Mouse (Mus musculus): ENCODE data around the gene Chrm3. TPM values are rescaled to one million over a fixed set of nuclear protein-coding genes. Genes with fewer than 3 reads are reported as not detected.

The Chrm3 gene
- polyA plus RNA-seq, 1 experiment from 2014 or later, result 0.53 TPM

DNA sequence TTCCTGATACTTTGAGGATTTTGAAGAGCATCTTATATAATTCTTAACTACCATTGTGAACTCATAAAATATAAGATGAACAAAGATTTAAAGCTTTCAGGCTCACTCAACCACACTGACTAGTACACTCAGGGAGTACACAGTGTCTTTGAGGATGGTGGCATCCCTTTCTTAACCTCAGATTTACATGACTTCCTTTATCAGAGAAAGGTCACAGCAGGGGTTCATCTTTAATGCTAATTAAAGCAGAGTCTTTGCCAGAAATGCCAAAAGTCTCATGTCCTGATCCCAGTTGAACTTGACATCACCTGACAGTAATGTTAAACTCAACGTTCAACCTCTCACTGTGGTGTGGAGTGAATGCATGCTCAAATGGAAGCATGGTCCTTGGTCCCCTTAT, 301.7 kb downstream of the Chrm3 start:
- no peak for ATAC-seq (replicated peaks; ENCODE audit: insufficient number of reproducible peaks, low FRiP score, low TSS enrichment, low read depth)
- H3K4me3 ChIP-seq (ENCODE audit: low read depth, low read length), result no peak overlapping the region

DNA sequence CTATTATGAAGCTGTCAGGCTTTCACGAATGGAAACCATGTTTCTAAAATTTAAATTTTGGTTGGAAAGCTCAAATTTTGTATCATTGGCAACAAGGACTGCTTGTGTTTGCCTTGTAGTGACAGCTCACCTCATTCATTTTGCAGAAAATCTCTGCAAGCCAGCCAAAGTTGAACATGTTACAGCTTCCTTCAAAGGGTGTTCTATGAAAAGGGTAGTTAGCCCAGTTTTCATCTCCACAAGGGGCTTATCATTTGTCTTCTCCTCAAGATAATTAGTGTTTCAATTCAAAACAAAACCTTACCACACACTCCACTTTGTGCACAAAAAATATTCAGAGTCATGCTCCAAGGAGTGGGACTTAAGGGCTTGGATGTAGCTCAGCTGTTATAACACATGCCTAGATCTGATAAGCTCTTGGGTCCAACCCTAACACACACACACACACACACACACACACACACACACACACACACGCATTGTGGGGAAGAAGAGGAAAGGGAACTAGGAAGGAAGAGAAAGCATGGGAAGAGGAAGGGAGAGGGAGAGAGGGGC, 302.9 kb downstream of the Chrm3 start:
- H3K27ac ChIP-seq (replicated peaks; ENCODE audit: low read depth, low read length), result no peak overlapping the region
- no peaks in the 10 kb centered on the region for H3K27me3 ChIP-seq (ENCODE audit: control insufficient read depth, insufficient read depth, low read length)
- DNase-seq (ENCODE audit: low spot score) (no peak), ATAC-seq (replicated peaks; ENCODE audit: insufficient number of reproducible peaks, low FRiP score, low TSS enrichment, low read depth) (no peak)
- no peak overlapping the region for H3K4me2 ChIP-seq (ENCODE audit: low read depth, low read length)
- no peaks in the 10 kb centered on the region for H3K4me1 ChIP-seq (ENCODE audit: control insufficient read depth, insufficient read depth, low read length)
- H3K36me3 ChIP-seq (replicated peaks; ENCODE audit: control insufficient read depth, insufficient read depth, low read depth, low read length), result no peaks in the 10 kb centered on the region
- no peak overlapping the region for H3K9ac ChIP-seq (replicated peaks; ENCODE audit: low read length)
- H3K4me3 ChIP-seq (ENCODE audit: low read depth, low read length), result no peak overlapping the region
- 80% methylated on average over 2 of the region's 2 CpGs for WGBS
- no peaks in the 10 kb centered on the region for H3K9me3 ChIP-seq (replicated peaks; ENCODE audit: control insufficient read depth, low read length)

More for the DNA sequence above, 301.7 kb downstream of the Chrm3 start:
- Histone ChIP-seq H3K9ac (replicated peaks; ENCODE audit: low read length) (no peak overlapping the region), H3K27me3 (ENCODE audit: control insufficient read depth, insufficient read depth, low read length) (no peaks in the 10 kb centered on the region), H3K36me3 (replicated peaks; ENCODE audit: control insufficient read depth, insufficient read depth, low read depth, low read length) (no peaks in the 10 kb centered on the region), H3K4me1 (ENCODE audit: control insufficient read depth, insufficient read depth, low read length) (no peaks in the 10 kb centered on the region), H3K9me3 (replicated peaks; ENCODE audit: control insufficient read depth, low read length) (no peaks in the 10 kb centered on the region), H3K4me2 (ENCODE audit: low read depth, low read length) (no peak overlapping the region), H3K27ac (replicated peaks; ENCODE audit: low read depth, low read length) (no peak overlapping the region)
- 53% methylated on average over 1 of the region's 1 CpGs for WGBS
- DNase-seq (ENCODE audit: low spot score), result no peak

- no peak overlapping the region for H3K4me2 ChIP-seq (ENCODE audit: low read depth, low read length)
- no peaks in the 10 kb centered on the region for H3K36me3 ChIP-seq (replicated peaks; ENCODE audit: control insufficient read depth, insufficient read depth, low read depth, low read length)
- H3K4me3 ChIP-seq (ENCODE audit: low read depth, low read length), result no peak overlapping the region
- no peaks in the 10 kb centered on the region for H3K9me3 ChIP-seq (replicated peaks; ENCODE audit: control insufficient read depth, low read length)
- ATAC-seq (replicated peaks; ENCODE audit: insufficient number of reproducible peaks, low FRiP score, low TSS enrichment, low read depth) (no peak), DNase-seq (ENCODE audit: low spot score) (no peak)
- no peak overlapping the region for H3K9ac ChIP-seq (replicated peaks; ENCODE audit: low read length)
- H3K4me1 ChIP-seq (ENCODE audit: control insufficient read depth, insufficient read depth, low read length), result no peaks in the 10 kb centered on the region
- H3K27me3 ChIP-seq (ENCODE audit: control insufficient read depth, insufficient read depth, low read length), result no peaks in the 10 kb centered on the region
- no peak overlapping the region for H3K27ac ChIP-seq (replicated peaks; ENCODE audit: low read depth, low read length)
Observed at GRCm38 (mm10) chr13:10054086-10054485, 306.6 kb downstream of the Chrm3 start.

DNA sequence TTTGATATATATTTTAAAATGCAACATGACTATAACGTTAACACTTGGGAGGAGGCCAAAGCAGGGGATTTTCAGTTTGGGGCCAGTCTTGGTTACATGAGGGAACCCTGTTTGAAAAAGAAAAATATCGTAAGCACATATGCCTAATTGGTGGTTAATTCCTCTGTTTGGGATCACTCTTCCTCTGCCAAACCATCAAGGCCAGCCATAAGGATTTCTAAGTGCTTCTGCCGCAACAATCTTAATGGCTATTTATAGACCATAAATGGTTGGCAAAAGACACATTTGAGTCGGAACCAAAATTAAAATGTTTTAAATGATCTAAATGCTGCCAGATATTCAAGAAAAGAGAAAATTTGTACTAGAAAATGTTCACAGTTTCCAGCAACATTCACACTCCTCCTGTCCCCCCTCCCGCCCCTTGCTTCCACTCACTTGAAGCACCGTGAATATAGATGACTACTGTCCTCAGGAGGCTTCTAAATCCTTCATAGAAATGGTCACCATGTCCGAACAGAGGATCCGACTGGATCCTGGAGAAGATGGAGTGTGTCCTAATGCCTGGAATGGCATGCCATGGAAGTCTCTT, 307.3 kb downstream of the Chrm3 start:
- Histone ChIP-seq H3K4me3 (ENCODE audit: low read depth, low read length) (no peak overlapping the region), H3K9ac (replicated peaks; ENCODE audit: low read length) (no peak overlapping the region), H3K4me1 (ENCODE audit: control insufficient read depth, insufficient read depth, low read length) (no peaks in the 10 kb centered on the region), H3K4me2 (ENCODE audit: low read depth, low read length) (no peak overlapping the region), H3K27me3 (ENCODE audit: control insufficient read depth, insufficient read depth, low read length) (no peaks in the 10 kb centered on the region), H3K27ac (replicated peaks; ENCODE audit: low read depth, low read length) (no peak overlapping the region), H3K36me3 (replicated peaks; ENCODE audit: control insufficient read depth, insufficient read depth, low read depth, low read length) (no peaks in the 10 kb centered on the region), H3K9me3 (replicated peaks; ENCODE audit: control insufficient read depth, low read length) (no peaks in the 10 kb centered on the region)
- ATAC-seq (replicated peaks; ENCODE audit: insufficient number of reproducible peaks, low FRiP score, low TSS enrichment, low read depth) (no peak), DNase-seq (ENCODE audit: low spot score) (no peak)
- 90% methylated on average over 8 of the region's 8 CpGs for WGBS

DNA sequence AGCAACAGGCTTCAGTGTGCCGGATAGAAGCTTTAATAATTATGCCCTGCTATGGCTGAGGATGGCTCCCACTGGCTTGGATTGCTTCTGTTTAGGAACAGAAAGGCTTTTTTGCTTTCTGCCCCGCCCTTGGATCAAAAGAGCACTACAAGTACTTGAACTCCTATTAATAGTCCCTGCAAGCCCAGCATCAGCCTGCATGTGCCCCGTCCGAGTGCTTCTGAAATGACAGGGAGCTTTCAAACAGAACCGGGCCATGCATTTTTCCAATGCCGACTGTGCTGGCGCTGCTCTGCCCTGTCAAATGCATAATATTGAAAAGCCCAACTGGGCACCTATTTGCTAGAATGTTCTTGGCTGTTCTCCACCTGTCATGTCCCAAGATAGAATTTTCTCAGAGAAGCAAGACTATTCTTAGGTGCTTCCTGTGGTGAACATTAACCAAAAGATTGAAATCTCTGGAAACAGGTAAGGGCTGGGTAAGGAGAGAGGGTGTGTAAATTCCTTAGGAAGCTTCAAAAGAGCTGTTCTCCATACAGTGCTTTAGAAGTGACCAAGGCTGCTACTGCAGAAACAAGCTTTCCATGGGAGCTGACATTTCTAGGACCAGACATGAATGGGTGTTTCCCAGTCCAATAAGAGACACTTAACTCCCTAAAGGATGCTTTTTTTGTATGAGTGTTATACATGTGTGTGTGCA, 314.8 kb downstream of the Chrm3 start:
- H3K27me3 ChIP-seq (ENCODE audit: control insufficient read depth, insufficient read depth, low read length), result no peaks in the 10 kb centered on the region
- no peak overlapping the region for H3K4me2 ChIP-seq (ENCODE audit: low read depth, low read length)
- 89% methylated on average over 7 of the region's 7 CpGs for WGBS
- H3K4me1 ChIP-seq (ENCODE audit: control insufficient read depth, insufficient read depth, low read length), result no peaks in the 10 kb centered on the region
- no peaks in the 10 kb centered on the region for H3K9me3 ChIP-seq (replicated peaks; ENCODE audit: control insufficient read depth, low read length)
- no peak for ATAC-seq (replicated peaks; ENCODE audit: insufficient number of reproducible peaks, low FRiP score, low TSS enrichment, low read depth)
- H3K4me3 ChIP-seq (ENCODE audit: low read depth, low read length), result no peak overlapping the region
- DNase-seq (ENCODE audit: low spot score), result no peak
- H3K36me3 ChIP-seq (replicated peaks; ENCODE audit: control insufficient read depth, insufficient read depth, low read depth, low read length), result no peaks in the 10 kb centered on the region
- no peak overlapping the region for H3K27ac ChIP-seq (replicated peaks; ENCODE audit: low read depth, low read length)
- H3K9ac ChIP-seq (replicated peaks; ENCODE audit: low read length), result no peak overlapping the region

- H3K4me2 ChIP-seq (ENCODE audit: low read depth, low read length), result no peak overlapping the region
- DNase-seq (ENCODE audit: low spot score), result no peak
- 66% methylated on average over 4 of the region's 4 CpGs for WGBS
- ATAC-seq (replicated peaks; ENCODE audit: insufficient number of reproducible peaks, low FRiP score, low TSS enrichment, low read depth), result no peak
- H3K27me3 ChIP-seq (ENCODE audit: control insufficient read depth, insufficient read depth, low read length), result no peaks in the 10 kb centered on the region
- no peaks in the 10 kb centered on the region for H3K9me3 ChIP-seq (replicated peaks; ENCODE audit: control insufficient read depth, low read length)
- no peak overlapping the region for H3K4me3 ChIP-seq (ENCODE audit: low read depth, low read length)
- H3K27ac ChIP-seq (replicated peaks; ENCODE audit: low read depth, low read length), result no peak overlapping the region
- no peaks in the 10 kb centered on the region for H3K4me1 ChIP-seq (ENCODE audit: control insufficient read depth, insufficient read depth, low read length)
- H3K36me3 ChIP-seq (replicated peaks; ENCODE audit: control insufficient read depth, insufficient read depth, low read depth, low read length), result no peaks in the 10 kb centered on the region
- H3K9ac ChIP-seq (replicated peaks; ENCODE audit: low read length), result no peak overlapping the region
Observed at GRCm38 (mm10) chr13:10044084-10044483, 316.6 kb downstream of the Chrm3 start.

- Histone ChIP-seq H3K9me3 (replicated peaks; ENCODE audit: control insufficient read depth, low read length) (no peaks in the 10 kb centered on the region), H3K9ac (replicated peaks; ENCODE audit: low read length) (no peak overlapping the region), H3K4me1 (ENCODE audit: control insufficient read depth, insufficient read depth, low read length) (no peaks in the 10 kb centered on the region), H3K27ac (replicated peaks; ENCODE audit: low read depth, low read length) (no peak overlapping the region), H3K4me2 (ENCODE audit: low read depth, low read length) (no peak overlapping the region), H3K27me3 (ENCODE audit: control insufficient read depth, insufficient read depth, low read length) (no peaks in the 10 kb centered on the region), H3K4me3 (ENCODE audit: low read depth, low read length) (no peak overlapping the region), H3K36me3 (replicated peaks; ENCODE audit: control insufficient read depth, insufficient read depth, low read depth, low read length) (no peaks in the 10 kb centered on the region)
- ATAC-seq (replicated peaks; ENCODE audit: insufficient number of reproducible peaks, low FRiP score, low TSS enrichment, low read depth) (no peak), DNase-seq (ENCODE audit: low spot score) (no peak)
- 82% methylated on average over 18 of the region's 18 CpGs for WGBS
Observed at GRCm38 (mm10) chr13:10033570-10034399, 326.9 kb downstream of the Chrm3 start.

DNA sequence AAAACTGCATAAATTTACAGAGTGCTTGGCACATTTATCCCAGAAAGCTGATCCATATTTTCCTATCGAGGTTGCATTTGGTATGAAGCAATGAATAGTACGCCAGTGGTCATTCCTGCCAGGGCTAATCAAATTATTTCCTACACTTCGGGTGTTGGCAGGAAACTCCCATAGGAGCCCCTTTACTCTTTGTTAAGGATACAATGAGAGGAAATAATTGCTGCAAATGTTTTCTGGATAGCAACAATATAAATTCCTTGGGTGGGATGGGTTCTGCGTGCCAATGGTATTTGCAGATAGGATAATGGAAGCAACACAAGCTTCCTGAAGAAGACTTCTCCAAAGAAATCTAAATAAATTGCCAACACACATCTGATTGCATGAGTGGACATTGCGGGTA, 329.1 kb downstream of the Chrm3 start:
- no peaks in the 10 kb centered on the region for H3K27me3 ChIP-seq (ENCODE audit: control insufficient read depth, insufficient read depth, low read length)
- H3K9ac ChIP-seq (replicated peaks; ENCODE audit: low read length), result no peak overlapping the region
- no peak overlapping the region for H3K4me3 ChIP-seq (ENCODE audit: low read depth, low read length)
- H3K4me2 ChIP-seq (ENCODE audit: low read depth, low read length), result no peak overlapping the region
- WGBS, result 86% methylated on average over 5 of the region's 5 CpGs
- no peaks in the 10 kb centered on the region for H3K4me1 ChIP-seq (ENCODE audit: control insufficient read depth, insufficient read depth, low read length)
- ATAC-seq (replicated peaks; ENCODE audit: insufficient number of reproducible peaks, low FRiP score, low TSS enrichment, low read depth) (no peak), DNase-seq (ENCODE audit: low spot score) (no peak)
- H3K36me3 ChIP-seq (replicated peaks; ENCODE audit: control insufficient read depth, insufficient read depth, low read depth, low read length), result no peaks in the 10 kb centered on the region
- no peak overlapping the region for H3K27ac ChIP-seq (replicated peaks; ENCODE audit: low read depth, low read length)
- H3K9me3 ChIP-seq (replicated peaks; ENCODE audit: control insufficient read depth, low read length), result no peaks in the 10 kb centered on the region
